Mouse (Mus musculus): ENCODE measurements around the gene Cux1.

- TF ChIP-seq CTCF (IDR thresholded peaks at IDR 0.05; ENCODE audit: insufficient read depth, low read depth, low read length) (no peak), POLR2A (IDR thresholded peaks at IDR 0.05; ENCODE audit: insufficient read depth, low read depth, low read length) (no peak)
These were observed 27.0 kb downstream of the Cux1 start for GRCm38 (mm10) chr5:136540055-136540838.

All from olfactory bulb, adult 2 months (tissue).